Mouse (Mus musculus): ENCODE measurements around the gene Olfr157.

DNA sequence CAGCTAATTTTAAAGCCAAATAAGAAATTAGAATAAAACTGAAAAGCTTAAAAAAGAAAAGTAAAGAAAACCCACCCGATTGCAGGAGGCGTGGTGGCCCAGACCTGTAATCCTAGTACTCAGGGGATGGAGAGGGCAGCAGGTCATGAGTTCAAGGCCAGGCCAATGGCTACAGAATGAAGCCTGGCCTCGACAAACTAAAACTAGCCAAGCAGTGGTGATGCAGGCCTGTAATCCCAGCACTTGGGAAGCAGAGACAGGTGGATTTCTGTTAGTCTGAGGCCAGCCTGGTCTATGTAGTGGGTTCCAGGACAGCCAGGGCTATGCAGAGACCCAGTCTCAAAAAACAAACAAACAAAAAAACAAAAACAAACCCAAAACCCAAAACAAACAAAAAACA lies 1.7 kb downstream of the Olfr157 start:
- TF ChIP-seq E2F4 (IDR thresholded peaks at IDR 0.05; ENCODE audit: insufficient read depth) (no peak), POLR2A (IDR thresholded peaks at IDR 0.05; ENCODE audit: insufficient read length, low read depth) (no peak), USF1 (IDR thresholded peaks at IDR 0.05; ENCODE audit: low read depth) (no peak), MAX (IDR thresholded peaks at IDR 0.05; ENCODE audit: low read depth) (no peak), TCF12 (IDR thresholded peaks at IDR 0.05; ENCODE audit: insufficient read depth, poor library complexity, severe bottlenecking) (no peak), CEBPB (IDR thresholded peaks at IDR 0.05; ENCODE audit: insufficient read depth, poor library complexity, severe bottlenecking) (no peak), SRF (IDR thresholded peaks at IDR 0.05; ENCODE audit: control insufficient read depth, insufficient read length, low read depth) (no peak), MYOG (IDR thresholded peaks at IDR 0.05; ENCODE audit: control insufficient read depth in 1 of 3, insufficient read depth in 1 of 3, insufficient read length in 2 of 3, low read depth in 2 of 3) (no peak)
